Mouse (Mus musculus) hindbrain, embryonic 14.5 days (tissue): Measurements from ENCODE around the gene Srsf6. TPM values are rescaled to one million over a fixed set of nuclear protein-coding genes. Genes with fewer than 3 reads are reported as not detected.

Experiments
- ATAC-seq: fragments of 200-750 bp; cut with Nextera tagmentation; 2 replicates; pipeline ENCODE4 v1.8.0; 2017; ENCODE audit warnings: moderate number of reproducible peaks, mild to moderate bottlenecking, moderate TSS enrichment, moderate library complexity; ENCODE audit not compliant: low FRiP score
- DNase-seq: peaks from one replicate; pipeline ENCODE4 v3.0.0-alpha.2; 2015; ENCODE audit warnings: low spot score
- H3K27ac ChIP-seq: fragments of 300-500 bp; sonication (generic); 2 replicates; pipeline ENCODE4 v1.5.1; 2014; ENCODE audit warnings: mild to moderate bottlenecking, moderate library complexity
- H3K27me3 ChIP-seq: fragments of 300-500 bp; sonication (generic); 2 replicates; pipeline ENCODE4 v1.6.1; 2014; ENCODE audit warnings: mild to moderate bottlenecking, low read length, mixed read lengths; ENCODE audit not compliant: control insufficient read depth, insufficient read depth
- H3K36me3 ChIP-seq: fragments of 300-500 bp; sonication (generic); replicated peaks from 2 replicates; pipeline ENCODE4 v1.6.1; 2014; ENCODE audit not compliant: control insufficient read depth, insufficient read depth
- H3K4me1 ChIP-seq: fragments of 300-500 bp; sonication (generic); replicated peaks from 2 replicates; pipeline ENCODE4 v1.6.1; 2014; ENCODE audit warnings: antibody characterized with exemption, low read length, mixed read lengths; ENCODE audit not compliant: control insufficient read depth, insufficient read depth
- H3K4me2 ChIP-seq: fragments of 300-500 bp; sonication (generic); replicated peaks from 2 replicates; pipeline ENCODE4 v1.6.1; 2014; ENCODE audit warnings: mild to moderate bottlenecking, moderate library complexity
- H3K4me3 ChIP-seq: fragments of 300-500 bp; sonication (generic); replicated peaks from 2 replicates; pipeline ENCODE4 v1.5.1; 2014; ENCODE audit warnings: mild to moderate bottlenecking, low read length
- H3K9ac ChIP-seq: fragments of 300-500 bp; sonication (generic); 2 replicates; pipeline ENCODE4 v1.6.1; 2014
- H3K9me3 ChIP-seq: fragments of 300-500 bp; sonication (generic); 2 replicates; pipeline ENCODE4 v1.6.1; 2016; ENCODE audit warnings: low read length; ENCODE audit not compliant: control insufficient read depth
- whole genome bisulfite sequencing: fragments of 180-500 bp; shearing (Covaris S2); extraction: QIAGEN DNeasy Blood & Tissue Kit; methylation state at CpG from one replicate; pipeline ENCODE4 v1.1.7; 2014; 5-methylcytosine and 5-hydroxymethylcytosine counted together
- polyA plus RNA-seq: library from polyadenylated mRNA; unstranded; fragments of >200 nt; fragmentation: Nextera tagmentation; extraction: Ambion mirVana; gene quantifications from 2 replicates; pipeline ENCODE4 v1.2.1, GENCODE M21; 2014

Gene Srsf6
- polyA plus RNA-seq, 1 experiment from 2014 or later = 134 TPM

DNA sequence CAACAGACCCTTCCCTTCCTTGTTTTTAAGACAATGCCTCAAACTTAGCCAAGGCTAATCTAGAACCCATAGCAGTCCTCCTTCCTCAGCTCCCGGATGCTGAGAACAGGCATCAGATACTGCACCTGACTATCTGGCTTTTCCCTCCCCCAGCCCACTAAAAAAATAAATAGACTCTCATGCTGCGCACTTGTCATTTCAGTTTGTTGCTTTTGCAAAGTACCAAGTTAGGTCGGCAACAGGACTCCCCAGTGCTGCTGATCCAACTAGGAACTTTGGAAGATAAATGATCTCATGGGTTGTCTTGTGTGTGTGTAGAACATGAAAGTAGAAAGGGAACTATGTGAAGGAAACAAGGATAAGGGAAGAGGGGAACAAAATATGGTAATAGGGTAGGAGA lies 1.6 kb upstream of the Srsf6 start:
- H3K36me3 ChIP-seq = peaks cover 21% of the 10 kb centered on the region
- DNase-seq (no peak), ATAC-seq (no peak)
- no peak overlapping the region for H3K27ac ChIP-seq
- H3K4me3 ChIP-seq = 0 out of 2 replicates have a peak overlapping the region, but pooled peaks have one; percentile 3
- H3K27me3 ChIP-seq = no peaks in the 10 kb centered on the region
- no peak overlapping the region for H3K9ac ChIP-seq
- no peaks in the 10 kb centered on the region for H3K9me3 ChIP-seq
- WGBS = 87% methylated on average over 3 of the region's 3 CpGs
- no peak overlapping the region for H3K4me2 ChIP-seq
- peaks cover 18% of the 10 kb centered on the region for H3K4me1 ChIP-seq

DNA sequence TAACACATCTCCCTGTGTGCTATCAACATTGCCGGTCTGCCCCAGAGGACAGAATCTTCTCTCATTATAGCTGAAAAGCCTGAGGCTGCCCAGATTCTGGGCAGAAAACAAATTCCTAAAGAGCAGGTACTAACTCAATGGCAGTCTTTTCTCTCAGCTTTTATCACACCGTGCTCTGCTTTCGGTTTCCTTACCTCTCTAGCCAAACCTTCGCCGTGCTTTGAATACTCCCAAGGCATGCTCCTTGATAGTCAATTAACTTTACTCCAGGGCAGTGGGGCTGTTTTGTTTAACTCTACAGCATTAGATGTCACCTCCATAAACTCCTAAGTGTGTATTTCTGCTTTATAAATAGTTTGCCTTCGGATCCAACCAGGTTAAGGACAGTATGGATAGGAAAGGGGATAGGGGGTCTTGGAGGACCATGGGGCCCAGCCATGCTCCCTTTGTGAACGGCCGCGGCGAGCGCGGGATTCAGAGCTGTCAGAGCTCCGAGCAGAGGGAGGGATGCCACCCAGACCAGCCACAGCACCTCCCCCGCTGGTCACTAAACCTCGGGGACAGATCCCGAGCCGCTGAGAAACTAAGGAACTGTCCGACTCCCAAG lies 709 bp upstream of the Srsf6 start:
- ATAC-seq = no peak; the same call in 1 of the 2 replicates
- H3K27ac ChIP-seq = peak overlapping the region; percentile 100
- peak overlapping the region; percentile 100 for H3K4me3 ChIP-seq
- under 1% methylated on average over 18 of the region's 18 CpGs for WGBS
- H3K9me3 ChIP-seq = no peaks in the 10 kb centered on the region
- H3K4me1 ChIP-seq = peaks cover 18% of the 10 kb centered on the region
- H3K9ac ChIP-seq = peak overlapping the region; percentile 100
- no peaks in the 10 kb centered on the region for H3K27me3 ChIP-seq
- peaks cover 30% of the 10 kb centered on the region for H3K36me3 ChIP-seq
- peak overlapping the region; percentile 81 for H3K4me2 ChIP-seq
- no peak for DNase-seq

DNA sequence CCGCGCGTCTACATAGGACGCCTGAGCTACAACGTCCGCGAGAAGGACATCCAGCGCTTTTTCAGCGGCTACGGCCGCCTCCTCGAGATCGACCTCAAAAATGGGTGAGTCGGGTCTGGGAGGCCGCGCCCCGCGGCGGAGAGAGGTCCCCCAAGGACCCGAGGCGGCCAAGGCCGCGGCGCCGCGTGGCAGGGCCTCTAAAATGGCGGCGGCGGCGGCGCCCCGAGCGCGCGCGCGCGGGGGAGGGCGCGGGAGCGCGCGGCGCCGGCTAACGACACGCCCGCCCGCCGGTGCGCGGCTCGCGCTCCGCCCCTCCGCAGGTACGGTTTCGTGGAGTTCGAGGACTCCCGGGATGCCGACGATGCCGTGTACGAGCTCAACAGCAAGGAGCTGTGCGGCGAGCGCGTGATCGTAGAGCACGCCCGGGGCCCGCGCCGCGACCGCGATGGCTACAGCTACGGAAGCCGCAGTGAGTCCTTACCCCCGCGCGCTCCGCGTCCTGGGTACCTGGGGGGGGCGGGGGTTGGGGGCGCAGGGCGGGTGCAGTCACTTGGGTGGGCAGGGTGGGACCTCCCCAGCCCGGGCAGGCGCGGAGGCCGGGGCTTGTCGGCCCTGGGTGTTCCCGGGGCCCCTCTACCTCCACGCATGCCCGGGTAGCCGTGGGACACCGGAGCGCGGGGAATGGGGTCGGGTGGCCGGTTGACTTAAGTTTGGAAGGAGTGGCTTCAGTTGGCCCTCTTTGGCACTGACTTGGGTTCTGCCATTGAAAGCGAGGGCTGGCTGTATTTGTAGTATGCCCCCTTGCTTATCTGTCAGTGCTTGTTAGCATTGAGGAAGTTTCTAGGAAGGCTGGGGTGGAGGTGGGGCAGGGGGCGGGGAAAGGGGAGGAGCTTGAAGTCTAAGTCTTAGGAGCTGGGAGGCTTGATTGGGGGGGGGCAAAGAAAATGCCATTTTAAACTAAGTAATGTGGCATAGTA lies 634 bp downstream of the Srsf6 start:
- Histone ChIP-seq H3K4me2 (peak overlapping the region; percentile 81), H3K36me3 (peaks cover 43% of the 10 kb centered on the region), H3K9me3 (no peaks in the 10 kb centered on the region), H3K9ac (peak overlapping the region; percentile 100), H3K4me3 (peak overlapping the region; percentile 100), H3K27ac (peak overlapping the region; percentile 100), H3K4me1 (peaks cover 18% of the 10 kb centered on the region), H3K27me3 (no peaks in the 10 kb centered on the region)
- peak; percentile 56 for ATAC-seq
- DNase-seq = peak; percentile 67
- under 1% methylated on average over 86 of the region's 103 CpGs for WGBS

DNA sequence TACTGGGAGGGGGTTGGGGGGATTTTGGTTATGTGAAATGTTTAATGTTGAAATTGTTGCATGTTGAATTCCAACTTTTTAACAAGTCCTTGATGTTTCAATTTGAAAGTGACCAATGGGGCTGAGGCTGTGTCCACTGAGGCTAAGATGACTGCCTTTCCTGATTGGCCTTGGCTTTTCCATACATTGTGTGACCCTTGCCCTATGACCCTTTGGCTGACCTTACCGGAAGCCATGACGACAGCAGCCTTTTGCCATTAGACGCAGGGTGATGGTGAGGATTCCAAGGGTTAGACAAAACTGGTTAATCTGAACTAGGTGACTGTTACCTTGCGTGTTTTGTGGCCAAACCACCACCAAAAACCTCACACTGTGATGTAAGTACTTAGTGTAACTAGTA lies 1.4 kb downstream of the Srsf6 start:
- H3K9ac ChIP-seq = peak overlapping the region; percentile 100
- H3K4me2 ChIP-seq = peak overlapping the region; percentile 81
- 38% methylated on average over 4 of the region's 4 CpGs for WGBS
- H3K27ac ChIP-seq = no peak overlapping the region
- H3K4me3 ChIP-seq = peak overlapping the region; percentile 100
- H3K27me3 ChIP-seq = no peaks in the 10 kb centered on the region
- H3K4me1 ChIP-seq = peaks cover 18% of the 10 kb centered on the region
- ATAC-seq (no peak), DNase-seq (no peak)
- peaks cover 50% of the 10 kb centered on the region for H3K36me3 ChIP-seq
- H3K9me3 ChIP-seq = no peaks in the 10 kb centered on the region

DNA sequence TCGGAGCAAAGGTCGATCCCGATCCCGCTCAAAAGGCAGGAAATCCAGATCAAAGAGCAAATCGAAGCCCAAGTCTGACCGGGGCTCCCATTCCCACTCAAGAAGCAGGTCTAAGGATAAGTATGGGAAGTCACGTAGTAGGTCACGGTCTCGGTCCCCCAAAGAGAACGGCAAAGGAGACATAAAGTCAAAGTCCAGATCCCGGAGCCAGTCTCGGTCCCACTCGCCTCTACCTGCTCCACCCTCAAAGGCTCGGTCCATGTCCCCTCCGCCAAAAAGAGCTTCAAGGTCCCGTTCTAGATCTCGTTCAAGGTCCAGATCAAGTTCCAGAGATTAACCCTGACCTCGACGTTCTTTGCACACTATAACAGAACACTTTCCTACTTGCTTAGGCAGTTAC lies 3.1 kb downstream of the Srsf6 start:
- 96% methylated on average over 19 of the region's 19 CpGs for WGBS
- DNase-seq = no peak

DNA sequence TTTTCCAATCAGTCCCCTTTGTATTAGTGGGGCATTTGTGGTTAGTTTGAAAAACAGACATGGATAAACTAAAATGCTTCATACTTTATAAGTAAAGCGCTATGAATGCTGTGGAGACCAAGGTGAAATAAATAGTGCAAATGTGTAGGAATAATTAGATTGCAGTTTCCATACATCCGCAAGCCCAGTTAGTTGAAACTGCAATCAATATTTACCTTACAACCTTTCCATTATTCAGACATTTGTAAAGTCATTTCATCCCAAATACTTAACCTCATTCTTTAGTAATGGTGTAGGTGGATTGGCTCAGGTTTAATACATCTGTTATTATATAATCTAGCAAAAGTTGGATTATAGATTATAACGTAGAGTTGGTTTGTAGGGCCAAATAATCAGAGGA lies 4.4 kb downstream of the Srsf6 start:
- Histone ChIP-seq H3K9me3 (no peaks in the 10 kb centered on the region), H3K27me3 (no peaks in the 10 kb centered on the region), H3K36me3 (peaks cover 79% of the 10 kb centered on the region), H3K4me3 (no peak overlapping the region), H3K4me1 (peaks cover 14% of the 10 kb centered on the region), H3K9ac (no peak overlapping the region), H3K27ac (no peak overlapping the region), H3K4me2 (no peak overlapping the region)
- 95% methylated on average over 3 of the region's 3 CpGs for WGBS
- no peak for ATAC-seq
- no peak for DNase-seq

More for the DNA sequence above, 3.1 kb downstream of the Srsf6 start:
- no peak overlapping the region for H3K27ac ChIP-seq
- no peaks in the 10 kb centered on the region for H3K9me3 ChIP-seq
- H3K4me2 ChIP-seq = no peak overlapping the region
- no peak overlapping the region for H3K4me3 ChIP-seq
- no peak overlapping the region for H3K9ac ChIP-seq
- no peaks in the 10 kb centered on the region for H3K27me3 ChIP-seq
- H3K36me3 ChIP-seq = peaks cover 66% of the 10 kb centered on the region
- H3K4me1 ChIP-seq = peaks cover 18% of the 10 kb centered on the region
- ATAC-seq = no peak

DNA sequence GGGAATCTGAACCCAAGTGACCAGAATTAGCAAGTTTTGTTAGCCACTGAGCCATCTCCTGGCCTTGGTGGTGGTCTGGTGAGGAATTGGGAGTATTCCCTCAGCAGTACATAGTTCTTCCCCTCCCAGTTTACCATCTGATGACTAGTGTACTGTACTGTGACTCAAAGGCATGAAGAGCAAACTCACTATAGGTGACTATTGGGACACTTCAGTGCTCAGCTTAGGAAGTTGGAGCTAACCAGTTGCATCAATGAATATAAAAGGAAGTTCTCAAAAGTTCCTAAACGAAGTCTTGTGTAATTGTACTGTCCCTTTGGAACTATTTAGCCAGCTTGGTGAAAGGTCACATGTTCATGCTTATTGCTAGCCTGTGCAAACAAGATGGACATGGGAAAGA lies 8.2 kb downstream of the Srsf6 start:
- peaks cover 67% of the 10 kb centered on the region for H3K36me3 ChIP-seq
- no peak for DNase-seq
- WGBS = 87% methylated on average over 1 of the region's 1 CpGs

DNA sequence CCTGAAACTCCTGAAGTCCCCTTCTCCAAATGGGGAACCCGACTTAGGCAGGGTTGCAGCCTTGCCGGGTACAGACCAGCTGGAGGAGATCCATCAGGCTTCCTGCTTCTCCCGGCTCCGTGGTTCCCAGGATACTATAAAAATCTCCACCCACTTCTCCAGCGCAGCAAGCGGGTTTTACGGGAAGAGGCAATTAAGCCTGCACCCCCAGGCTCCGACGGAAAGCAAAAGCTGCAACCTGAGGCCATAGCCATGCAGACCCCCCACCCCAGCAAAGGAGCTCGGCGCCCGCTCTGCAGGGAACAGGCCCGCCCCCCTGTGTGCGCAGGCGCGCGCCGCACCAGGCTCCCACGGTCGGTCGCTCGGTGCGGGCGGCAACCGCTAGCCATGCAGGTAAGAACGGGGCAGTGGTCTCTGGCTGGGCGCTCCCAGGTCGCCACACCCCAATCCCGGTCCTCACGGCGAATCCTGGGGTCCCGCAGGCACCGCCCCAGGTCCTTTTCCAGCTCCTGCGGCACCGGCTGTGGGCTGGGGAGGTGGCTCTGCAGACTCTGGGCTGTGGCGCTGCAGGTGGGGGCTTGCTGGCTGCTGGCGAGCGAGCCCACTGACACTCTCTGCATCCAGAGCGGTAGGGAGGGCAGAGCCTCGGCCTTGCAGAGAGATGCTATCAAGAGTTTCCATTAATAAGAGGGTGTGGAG lies 12.0 kb downstream of the Srsf6 start, which contains the start of gene L3mbtl1:
TSS of gene L3mbtl1 (plus strand) at position 325 of the 699 bp plus-strand sequence.
- Histone ChIP-seq H3K9ac (peak within 1 kb of the TSS; percentile 72), H3K27me3 (peaks cover 11% of the 10 kb centered on the region), H3K4me2 (peak within 1 kb of the TSS; percentile 88), H3K4me1 (peaks cover 8% of the 10 kb centered on the region), H3K36me3 (peaks cover 32% of the 10 kb centered on the region), H3K4me3 (peak within 1 kb of the TSS; percentile 52), H3K9me3 (no peaks in the 10 kb centered on the region), H3K27ac (peak within 1 kb of the TSS; percentile 53; the same call in 1 of the 2 replicates)
- DNase-seq = peak; percentile 57
- ATAC-seq = peak; percentile 81
- WGBS = under 1% methylated on average over 40 of the region's 40 CpGs

More for the DNA sequence above, 8.2 kb downstream of the Srsf6 start:
- no peaks in the 10 kb centered on the region for H3K9me3 ChIP-seq
- H3K9ac ChIP-seq = no peak overlapping the region
- H3K4me3 ChIP-seq = no peak overlapping the region
- no peak for ATAC-seq
- H3K27me3 ChIP-seq = peaks cover 8% of the 10 kb centered on the region
- H3K4me2 ChIP-seq = no peak overlapping the region
- H3K27ac ChIP-seq = no peak overlapping the region
- H3K4me1 ChIP-seq = peaks cover 8% of the 10 kb centered on the region

DNA sequence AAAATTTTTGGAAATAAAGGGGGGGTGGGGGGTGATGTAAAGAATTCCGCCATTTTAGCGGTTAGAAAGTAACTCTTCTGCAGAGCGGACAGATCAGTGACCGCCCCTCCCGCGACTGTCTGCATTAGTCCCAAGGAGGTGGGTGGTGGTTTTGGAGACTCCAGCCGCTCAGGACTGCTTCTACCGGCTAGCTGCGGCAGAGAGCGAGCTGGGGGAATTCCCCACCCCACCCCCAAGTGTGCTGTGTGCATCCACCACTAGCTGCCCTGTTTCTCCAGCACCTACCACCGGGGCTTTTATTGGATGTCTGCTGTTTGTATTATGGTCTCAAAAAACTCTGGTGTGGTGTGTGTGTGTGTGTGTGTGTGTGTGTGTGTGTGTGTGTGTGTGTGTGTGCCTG lies 12.6 kb downstream of the Srsf6 start:
- H3K4me1 ChIP-seq = peaks cover 8% of the 10 kb centered on the region
- peaks cover 25% of the 10 kb centered on the region for H3K36me3 ChIP-seq
- H3K9me3 ChIP-seq = no peaks in the 10 kb centered on the region
- peak overlapping the region; percentile 88 for H3K4me2 ChIP-seq
- DNase-seq = no peak
- no peak overlapping the region for H3K27ac ChIP-seq
- H3K27me3 ChIP-seq = peaks cover 11% of the 10 kb centered on the region
- ATAC-seq = no peak
- WGBS = 7% methylated on average over 11 of the region's 11 CpGs
- H3K9ac ChIP-seq = peak overlapping the region; percentile 72
- H3K4me3 ChIP-seq = peak overlapping the region; percentile 52
